24 mouse cellular contexts compared by ENCODE assay signal in genomic region chr8:70827010-70827409, GRCm38 (mm10). TPM values are rescaled to one million over a fixed set of nuclear protein-coding genes. Genes with fewer than 3 reads are reported as not detected.
A peak's percentile ranks its signal among the peaks of the same experiment; 100 is the strongest.
DNase-seq lines count a peak whose midpoint lies in the region; ATAC-seq and TF ChIP-seq lines count a peak whose summit lies in the region.
"Had no signal": no experiment of that assay in that cellular context is flagged by ENCODE, and none has a peak within 500 bp of the region (broad histone marks: within the 10 kb centered on the region; RNA-seq: fewer than 3 reads in every experiment).

No protein-coding gene starts in this region.

- H3K4me3 ChIP-seq in intestine, postnatal 0 days (ENCODE audit: low read depth, low read length) = no peak overlapping the region
- no peak overlapping the region for H3K4me3 ChIP-seq in intestine, embryonic 16.5 days (ENCODE audit: low read length)
- H3K4me3 ChIP-seq in midbrain, postnatal 0 days (ENCODE audit: low read depth, low read length) = no peak overlapping the region
- no peak overlapping the region for H3K4me3 ChIP-seq in midbrain, embryonic 13.5 days (replicated peaks)
- H3K4me3 ChIP-seq: forebrain, embryonic 12.5 days; heart, embryonic 13.5 days; liver, embryonic 15.5 days; midbrain, embryonic 10.5 days; neural tube, embryonic 13.5 days had no signal

- H3K36me3 ChIP-seq in intestine, postnatal 0 days (ENCODE audit: control insufficient read depth, insufficient read depth) = no peaks in the 10 kb centered on the region
- H3K36me3 ChIP-seq in intestine, embryonic 16.5 days (ENCODE audit: control insufficient read depth, insufficient read depth, low read length) = no peaks in the 10 kb centered on the region
- H3K36me3 ChIP-seq in midbrain, postnatal 0 days (ENCODE audit: insufficient read depth, low read length) = no peaks in the 10 kb centered on the region
- H3K36me3 ChIP-seq in midbrain, embryonic 13.5 days = no peaks in the 10 kb centered on the region
- H3K36me3 ChIP-seq: forebrain, embryonic 12.5 days; heart, embryonic 13.5 days; liver, embryonic 15.5 days; midbrain, embryonic 10.5 days; neural tube, embryonic 13.5 days had no signal

- H3K9me3 ChIP-seq in intestine, postnatal 0 days (ENCODE audit: control insufficient read depth) = no peaks in the 10 kb centered on the region
- H3K9me3 ChIP-seq in intestine, embryonic 16.5 days (ENCODE audit: control insufficient read depth, low read length) = no peaks in the 10 kb centered on the region
- H3K9me3 ChIP-seq in midbrain, postnatal 0 days (ENCODE audit: low read length) = no peaks in the 10 kb centered on the region
- H3K9me3 ChIP-seq in midbrain, embryonic 13.5 days = no peaks in the 10 kb centered on the region
- H3K9me3 ChIP-seq: neural tube, embryonic 13.5 days had no signal

- TF ChIP-seq CTCF in intestine, postnatal 0 days (IDR thresholded peaks at IDR 0.05; ENCODE audit: low read depth) = peak; percentile 37
- TF ChIP-seq CTCF in midbrain, postnatal 0 days (IDR thresholded peaks at IDR 0.05) = peak; percentile 29; the same call in 1 of the 2 replicates

- DNase-seq in midbrain, postnatal 0 days (ENCODE audit: low spot score) = no peak
- DNase-seq in ES-CJ7 (ENCODE audit: low read depth, low spot score) = peak; percentile 74
- DNase-seq in embryo, embryonic 10 days (ENCODE audit: low spot score) = no peak
- DNase-seq in spleen, postnatal 10 days (ENCODE audit: low spot score in 2 of 2) = no peak
- DNase-seq: adrenal gland, postnatal 36 days; cerebellum, adult 9-11 months; embryo, embryonic 11 days; gastrocnemius, postnatal 36 days; heart, postnatal 4 days; kidney, adult 8-10 months; kidney, postnatal 4 days; left cerebral cortex, postnatal 4 days; right cerebral cortex, postnatal 14 days had no signal

- no peak overlapping the region for H3K27ac ChIP-seq in intestine, postnatal 0 days (ENCODE audit: low read depth, low read length)
- H3K27ac ChIP-seq in intestine, embryonic 16.5 days (ENCODE audit: low read length) = no peak overlapping the region
- H3K27ac ChIP-seq in midbrain, postnatal 0 days (ENCODE audit: low read depth, low read length) = no peak overlapping the region
- H3K27ac ChIP-seq in midbrain, embryonic 13.5 days = no peak overlapping the region
- H3K27ac ChIP-seq: forebrain, embryonic 12.5 days; heart, embryonic 13.5 days; hindbrain, postnatal 0 days; liver, embryonic 15.5 days; midbrain, embryonic 10.5 days; neural tube, embryonic 13.5 days had no signal

- H3K4me1 ChIP-seq in intestine, postnatal 0 days (replicated peaks; ENCODE audit: control insufficient read depth, insufficient read depth, low read length) = no peaks in the 10 kb centered on the region
- H3K4me1 ChIP-seq in intestine, embryonic 16.5 days (ENCODE audit: control insufficient read depth, insufficient read depth, low read length) = no peaks in the 10 kb centered on the region
- H3K4me1 ChIP-seq in midbrain, postnatal 0 days (ENCODE audit: insufficient read depth, low read length) = no peaks in the 10 kb centered on the region
- H3K4me1 ChIP-seq in midbrain, embryonic 13.5 days (replicated peaks) = peaks cover 5% of the 10 kb centered on the region; the same call in 1 of the 2 replicates
- H3K4me1 ChIP-seq: heart, embryonic 13.5 days; neural tube, embryonic 13.5 days had no signal

- ATAC-seq in intestine, postnatal 0 days = no peak
- no peak for ATAC-seq in intestine, embryonic 16.5 days
- no peak for ATAC-seq in midbrain, postnatal 0 days (ENCODE audit: low FRiP score)
- no peak for ATAC-seq in midbrain, embryonic 13.5 days
- ATAC-seq in megakaryocyte-erythroid progenitor cell, adult 5-6 weeks (replicated peaks; ENCODE audit: low FRiP score, low TSS enrichment, poor library complexity, severe bottlenecking) = 0 out of 2 replicates have a peak, but pooled peaks have one; percentile 24
- ATAC-seq: hindbrain, postnatal 0 days; Patski had no signal

- H3K9ac ChIP-seq in intestine, postnatal 0 days (ENCODE audit: low read depth, low read length) = no peak overlapping the region
- H3K9ac ChIP-seq in intestine, embryonic 16.5 days (ENCODE audit: low read depth, low read length) = no peak overlapping the region
- no peak overlapping the region for H3K9ac ChIP-seq in midbrain, postnatal 0 days (replicated peaks; ENCODE audit: low read length, poor library complexity, severe bottlenecking)
- H3K9ac ChIP-seq in midbrain, embryonic 13.5 days (replicated peaks) = no peak overlapping the region
- H3K9ac ChIP-seq: forebrain, embryonic 12.5 days; heart, embryonic 13.5 days; liver, embryonic 15.5 days; neural tube, embryonic 13.5 days had no signal

- no peaks in the 10 kb centered on the region for H3K27me3 ChIP-seq in intestine, postnatal 0 days (replicated peaks; ENCODE audit: control insufficient read depth, insufficient read depth, low read length)
- H3K27me3 ChIP-seq in intestine, embryonic 16.5 days (replicated peaks; ENCODE audit: control insufficient read depth, insufficient read depth, low read length) = no peaks in the 10 kb centered on the region
- no peaks in the 10 kb centered on the region for H3K27me3 ChIP-seq in midbrain, postnatal 0 days (ENCODE audit: insufficient read depth, low read length)
- H3K27me3 ChIP-seq in midbrain, embryonic 13.5 days = peaks cover 2% of the 10 kb centered on the region; the same call in 1 of the 2 replicates
- H3K27me3 ChIP-seq: liver, embryonic 15.5 days; neural tube, embryonic 13.5 days had no signal

- H3K4me2 ChIP-seq in intestine, postnatal 0 days (replicated peaks; ENCODE audit: low read depth) = no peak overlapping the region
- no peak overlapping the region for H3K4me2 ChIP-seq in intestine, embryonic 16.5 days (ENCODE audit: low read depth, low read length)
- H3K4me2 ChIP-seq in midbrain, postnatal 0 days (ENCODE audit: low read depth, low read length, poor library complexity, severe bottlenecking) = no peak overlapping the region
- no peak overlapping the region for H3K4me2 ChIP-seq in midbrain, embryonic 13.5 days (replicated peaks)
- H3K4me2 ChIP-seq: forebrain, embryonic 12.5 days; heart, embryonic 13.5 days; liver, embryonic 15.5 days; neural tube, embryonic 13.5 days had no signal

- 91% methylated on average over 2 of the region's 2 CpGs for WGBS in intestine, postnatal 0 days
- WGBS in intestine, embryonic 16.5 days = 96% methylated on average over 2 of the region's 2 CpGs
- WGBS in midbrain, postnatal 0 days = 96% methylated on average over 2 of the region's 2 CpGs
- WGBS in midbrain, embryonic 13.5 days = 95% methylated on average over 2 of the region's 2 CpGs

RNA-seq across cellular contexts. Expression of gene Arrdc2, which starts 12.5 kb away (rescaled TPM):
- polyA plus RNA-seq in intestine, postnatal 0 days (2015; fragmentation: Nextera tagmentation; extraction: Ambion mirVana) = 6.2 and 6.9 TPM in 2 replicates
- polyA plus RNA-seq in intestine, embryonic 16.5 days (2015; fragmentation: Nextera tagmentation; extraction: Ambion mirVana) = 8.3 and 9.0 TPM in 2 replicates
- total RNA-seq in midbrain, postnatal 0 days (2014; rRNA removed) = 13.6 TPM in 2 replicates
- 6.0 and 6.6 TPM in 2 replicates for polyA plus RNA-seq in midbrain, postnatal 0 days (2015; fragmentation: Nextera tagmentation; extraction: Ambion mirVana)
- polyA plus RNA-seq in midbrain, embryonic 13.5 days (2015; fragmentation: Nextera tagmentation; extraction: Ambion mirVana) = 7.7 and 10.5 TPM in 2 replicates
- total RNA-seq in megakaryocyte-erythroid progenitor cell, adult 5-6 weeks (2014; fragmentation: Nextera tagmentation) = 27.6 and 29.1 TPM in 2 replicates
- total RNA-seq in megakaryocyte-erythroid progenitor cell, adult 5-6 weeks (2017) = 8.0 and 11.8 TPM in 2 replicates

RNA-seq across cellular contexts. Expression of gene Il12rb1, which starts 18.8 kb away (rescaled TPM):
- 0.29 and 0.31 TPM in 2 replicates for polyA plus RNA-seq in intestine, postnatal 0 days (2015; fragmentation: Nextera tagmentation; extraction: Ambion mirVana)
- polyA plus RNA-seq in intestine, embryonic 16.5 days (2015; fragmentation: Nextera tagmentation; extraction: Ambion mirVana) = 0.27 and 0.34 TPM in 2 replicates
- total RNA-seq in midbrain, postnatal 0 days (2014; rRNA removed) = not detected in 2 replicates
- polyA plus RNA-seq in midbrain, postnatal 0 days (2015; fragmentation: Nextera tagmentation; extraction: Ambion mirVana) = not detected in 2 replicates
- polyA plus RNA-seq in midbrain, embryonic 13.5 days (2015; fragmentation: Nextera tagmentation; extraction: Ambion mirVana) = not detected in 2 replicates
- total RNA-seq in megakaryocyte-erythroid progenitor cell, adult 5-6 weeks (2014; fragmentation: Nextera tagmentation) = 0.31 and 0.79 TPM in 2 replicates
- 1.6 and 2.0 TPM in 2 replicates for total RNA-seq in megakaryocyte-erythroid progenitor cell, adult 5-6 weeks (2017)
- total RNA-seq: adrenal gland, postnatal 36 days; hindbrain, postnatal 0 days had no signal
- polyA plus RNA-seq: forebrain, embryonic 12.5 days; heart, embryonic 13.5 days; hindbrain, postnatal 0 days; neural tube, embryonic 13.5 days had no signal

RNA-seq across cellular contexts. Expression of gene Mast3, which starts 22.2 kb away (rescaled TPM):
- polyA plus RNA-seq in intestine, postnatal 0 days (2015; fragmentation: Nextera tagmentation; extraction: Ambion mirVana) = 4.4 and 7.2 TPM in 2 replicates
- polyA plus RNA-seq in intestine, embryonic 16.5 days (2015; fragmentation: Nextera tagmentation; extraction: Ambion mirVana) = 12.9 and 15.1 TPM in 2 replicates
- 33.2 and 34.1 TPM in 2 replicates for total RNA-seq in midbrain, postnatal 0 days (2014; rRNA removed)
- polyA plus RNA-seq in midbrain, postnatal 0 days (2015; fragmentation: Nextera tagmentation; extraction: Ambion mirVana) = 20.2 and 24.0 TPM in 2 replicates
- 14.6 and 18.3 TPM in 2 replicates for polyA plus RNA-seq in midbrain, embryonic 13.5 days (2015; fragmentation: Nextera tagmentation; extraction: Ambion mirVana)
- total RNA-seq in megakaryocyte-erythroid progenitor cell, adult 5-6 weeks (2014; fragmentation: Nextera tagmentation) = 44.0 and 54.3 TPM in 2 replicates
- 6.2 and 7.3 TPM in 2 replicates for total RNA-seq in megakaryocyte-erythroid progenitor cell, adult 5-6 weeks (2017)

RNA-seq across cellular contexts. Expression of gene Kcnn1, which starts 36.0 kb away (rescaled TPM):
- 0.17 and 0.30 TPM in 2 replicates for polyA plus RNA-seq in intestine, postnatal 0 days (2015; fragmentation: Nextera tagmentation; extraction: Ambion mirVana)
- 1.0 and 1.2 TPM in 2 replicates for polyA plus RNA-seq in intestine, embryonic 16.5 days (2015; fragmentation: Nextera tagmentation; extraction: Ambion mirVana)
- 32.5 and 32.8 TPM in 2 replicates for total RNA-seq in midbrain, postnatal 0 days (2014; rRNA removed)
- 10.0 and 10.3 TPM in 2 replicates for polyA plus RNA-seq in midbrain, postnatal 0 days (2015; fragmentation: Nextera tagmentation; extraction: Ambion mirVana)
- polyA plus RNA-seq in midbrain, embryonic 13.5 days (2015; fragmentation: Nextera tagmentation; extraction: Ambion mirVana) = 19.6 and 26.9 TPM in 2 replicates
- total RNA-seq in megakaryocyte-erythroid progenitor cell, adult 5-6 weeks (2014; fragmentation: Nextera tagmentation) = 0.32 TPM in 1 of 2 replicates, not detected in the other
- total RNA-seq in megakaryocyte-erythroid progenitor cell, adult 5-6 weeks (2017) = 2.9 TPM in 1 of 2 replicates, not detected in the other

RNA-seq across cellular contexts. Expression of gene Ccdc124, which starts 46.7 kb away (rescaled TPM):
- 61.7 and 64.3 TPM in 2 replicates for polyA plus RNA-seq in intestine, postnatal 0 days (2015; fragmentation: Nextera tagmentation; extraction: Ambion mirVana)
- polyA plus RNA-seq in intestine, embryonic 16.5 days (2015; fragmentation: Nextera tagmentation; extraction: Ambion mirVana) = 79.3 and 90.1 TPM in 2 replicates
- 44.3 and 48.6 TPM in 2 replicates for total RNA-seq in midbrain, postnatal 0 days (2014; rRNA removed)
- polyA plus RNA-seq in midbrain, postnatal 0 days (2015; fragmentation: Nextera tagmentation; extraction: Ambion mirVana) = 159 and 163 TPM in 2 replicates
- 160 TPM in 2 replicates for polyA plus RNA-seq in midbrain, embryonic 13.5 days (2015; fragmentation: Nextera tagmentation; extraction: Ambion mirVana)
- total RNA-seq in megakaryocyte-erythroid progenitor cell, adult 5-6 weeks (2014; fragmentation: Nextera tagmentation) = 28.5 and 47.9 TPM in 2 replicates
- total RNA-seq in megakaryocyte-erythroid progenitor cell, adult 5-6 weeks (2017) = 30.8 and 51.1 TPM in 2 replicates
